Mouse (Mus musculus): Measurements from ENCODE around the gene Slc7a6os. TPM values are rescaled to one million over a fixed set of nuclear protein-coding genes. Genes with fewer than 3 reads are reported as not detected.

Gene Slc7a6os
- 23.7 and 26.1 TPM in 2 replicates for polyA plus RNA-seq (2012; rRNA removed)

GRCm38 (mm10) chr8:106210821-106211345 is at the start of gene Slc7a6os, which contains the start of gene Prmt7:
TSS of gene Slc7a6os (minus strand) at chr8:106210935.
TSS of gene Prmt7 (plus strand) at chr8:106210936.

GRCm38 (mm10) chr8:106168356-106169016 is 42.2 kb downstream of the Slc7a6os start, which contains the start of gene Slc7a6:
TSS of gene Slc7a6 (plus strand) at chr8:106168857.

Other genes with a start within 250 kb of the Slc7a6os start
- 97.5 and 103 TPM in 2 replicates for gene Slc12a4, start 244.8 kb downstream of the Slc7a6os start, polyA plus RNA-seq (2012; rRNA removed)
- gene Dpep3, start 231.5 kb downstream of the Slc7a6os start, polyA plus RNA-seq (2012; rRNA removed) = 0.49 and 0.52 TPM in 2 replicates
- 10.5 and 12.3 TPM in 2 replicates for gene Dus2, start 219.6 kb downstream of the Slc7a6os start, polyA plus RNA-seq (2012; rRNA removed)
- not detected in 2 replicates for gene Dpep2nb, start 205.0 kb downstream of the Slc7a6os start, polyA plus RNA-seq (2012; rRNA removed)
- 14.6 and 19.5 TPM in 2 replicates for gene Ddx28, start 199.1 kb downstream of the Slc7a6os start, polyA plus RNA-seq (2012; rRNA removed)
- gene Nfatc3, start 152.1 kb downstream of the Slc7a6os start, polyA plus RNA-seq (2012; rRNA removed) = 21.8 and 35.0 TPM in 2 replicates
- gene Esrp2, start 74.0 kb downstream of the Slc7a6os start, polyA plus RNA-seq (2012; rRNA removed) = 20.6 and 21.5 TPM in 2 replicates
- 23.2 and 23.3 TPM in 2 replicates for gene Pla2g15, start 60.5 kb downstream of the Slc7a6os start, polyA plus RNA-seq (2012; rRNA removed)
- 48.7 and 68.6 TPM in 2 replicates for gene Slc7a6, start 42.1 kb downstream of the Slc7a6os start, polyA plus RNA-seq (2012; rRNA removed)
- 44.0 and 46.4 TPM in 2 replicates for gene Prmt7, start within 50 bp of the Slc7a6os start, polyA plus RNA-seq (2012; rRNA removed)
- 2.3 and 3.7 TPM in 2 replicates for gene Smpd3, start 127.1 kb upstream of the Slc7a6os start, polyA plus RNA-seq (2012; rRNA removed)
- gene Zfp90, start 204.4 kb upstream of the Slc7a6os start, polyA plus RNA-seq (2012; rRNA removed) = 3.5 TPM in 2 replicates